Mouse (Mus musculus) MEL (cell line): Measurements from ENCODE around the gene Rdh7.

Source experiments
- CTCF ChIP-seq, 3 experiments: IDR thresholded peaks in 2 of 3; conservative IDR thresholded peaks in 1 of 3; 2 replicates each; pipeline ENCODE4 v1.5.1; 2011 to 2012; ENCODE audit warnings: low read length in 3 of 3, low read depth in 2 of 3, mild to moderate bottlenecking in 2 of 3, improper control_type of control experiment in 1 of 3, inconsistent platforms in 1 of 3, mixed read lengths in 1 of 3, moderate library complexity in 1 of 3; ENCODE audit not compliant: control insufficient read depth in 1 of 3, insufficient read depth in 1 of 3, poor library complexity in 1 of 3, severe bottlenecking in 1 of 3
- E2F4 ChIP-seq: IDR thresholded peaks from 2 replicates; pipeline ENCODE4 v1.6.1; 2011; ENCODE audit warnings: low read depth, low read length, improper control_type of control experiment, borderline replicate concordance
- EP300 ChIP-seq, 2 experiments: IDR thresholded peaks; 2 replicates each; pipeline ENCODE4 v1.6.1; 2011; ENCODE audit warnings: improper control_type of control experiment in 2 of 2, low read length in 2 of 2, low read depth in 1 of 2, mild to moderate bottlenecking in 1 of 2
- HCFC1 ChIP-seq: IDR thresholded peaks from 2 replicates; pipeline ENCODE4 v1.6.1; 2012; ENCODE audit warnings: low read depth, mild to moderate bottlenecking, inconsistent platforms, low read length, improper control_type of control experiment, moderate library complexity
- MXI1 ChIP-seq: IDR thresholded peaks from 2 replicates; pipeline ENCODE4 v1.6.1; 2011; ENCODE audit warnings: mild to moderate bottlenecking, low read depth, low read length, improper control_type of control experiment
- POLR2A ChIP-seq, 2 experiments: IDR thresholded peaks; 2 replicates each; pipeline ENCODE4 v1.6.1; 2011 to 2012; ENCODE audit warnings: low read length in 2 of 2, mild to moderate bottlenecking in 2 of 2, control low read depth in 1 of 2, improper control_type of control experiment in 1 of 2, low read depth in 1 of 2, moderate library complexity in 1 of 2; ENCODE audit not compliant: control insufficient read depth in 1 of 2, insufficient read depth in 1 of 2, poor library complexity in 1 of 2
- USF2 ChIP-seq, 2 experiments: IDR thresholded peaks; 2 replicates each; pipeline ENCODE4 v1.6.1; 2011 to 2012; ENCODE audit warnings: improper control_type of control experiment in 2 of 2, low read length in 2 of 2, borderline replicate concordance in 1 of 2, inconsistent platforms in 1 of 2, low read depth in 1 of 2, mild to moderate bottlenecking in 1 of 2; ENCODE audit not compliant: insufficient read depth in 1 of 2

- TF ChIP-seq CTCF (IDR thresholded peaks at IDR 0.05 in 2 of 3, conservative IDR thresholded peaks at IDR 0.05 in 1 of 3; ENCODE audit: control insufficient read depth in 1 of 3, insufficient read depth in 1 of 3, low read depth in 2 of 3, low read length in 3 of 3, poor library complexity in 1 of 3, severe bottlenecking in 1 of 3) = no peak
- no peak for TF ChIP-seq POLR2A (IDR thresholded peaks at IDR 0.05; ENCODE audit: control insufficient read depth in 1 of 2, insufficient read depth in 1 of 2, low read depth in 1 of 2, low read length in 2 of 2, poor library complexity in 1 of 2)
- no peak for TF ChIP-seq MXI1
- no peak for TF ChIP-seq HCFC1
- no peak for TF ChIP-seq EP300 (IDR thresholded peaks at IDR 0.05; ENCODE audit: low read depth in 1 of 2, low read length in 2 of 2)
- TF ChIP-seq USF2 (IDR thresholded peaks at IDR 0.05; ENCODE audit: borderline replicate concordance in 1 of 2, insufficient read depth in 1 of 2, low read depth in 1 of 2, low read length in 2 of 2) = no peak
- no peak for TF ChIP-seq E2F4
Measured at GRCm38 (mm10) chr10:127915578-127915977, 27.0 kb upstream of the Rdh7 start.
